Mouse (Mus musculus): ENCODE measurements at regions not wholly inside any gene's neighbourhood (a gene's known extent, or its start where the extent isn't known, plus 50 kb on each side); places are given as distances from the start of the nearest gene placed in this dataset.

- H3K27ac ChIP-seq, result no peak overlapping the region
- H3K36me3 ChIP-seq, result no peaks in the 10 kb centered on the region
- no peak overlapping the region for H3K4me3 ChIP-seq
- WGBS, result 78% methylated on average over 3 of the region's 3 CpGs
- H3K4me1 ChIP-seq, result no peaks in the 10 kb centered on the region
- no peak for DNase-seq (ENCODE audit: low spot score)
- H3K27me3 ChIP-seq (ENCODE audit: insufficient read depth, poor library complexity, severe bottlenecking), result no peaks in the 10 kb centered on the region
- H3K9me3 ChIP-seq, result no peaks in the 10 kb centered on the region
These were observed 483.3 kb downstream of the Sox2 start for GRCm38 (mm10) chr3:35133477-35133876.

DNA sequence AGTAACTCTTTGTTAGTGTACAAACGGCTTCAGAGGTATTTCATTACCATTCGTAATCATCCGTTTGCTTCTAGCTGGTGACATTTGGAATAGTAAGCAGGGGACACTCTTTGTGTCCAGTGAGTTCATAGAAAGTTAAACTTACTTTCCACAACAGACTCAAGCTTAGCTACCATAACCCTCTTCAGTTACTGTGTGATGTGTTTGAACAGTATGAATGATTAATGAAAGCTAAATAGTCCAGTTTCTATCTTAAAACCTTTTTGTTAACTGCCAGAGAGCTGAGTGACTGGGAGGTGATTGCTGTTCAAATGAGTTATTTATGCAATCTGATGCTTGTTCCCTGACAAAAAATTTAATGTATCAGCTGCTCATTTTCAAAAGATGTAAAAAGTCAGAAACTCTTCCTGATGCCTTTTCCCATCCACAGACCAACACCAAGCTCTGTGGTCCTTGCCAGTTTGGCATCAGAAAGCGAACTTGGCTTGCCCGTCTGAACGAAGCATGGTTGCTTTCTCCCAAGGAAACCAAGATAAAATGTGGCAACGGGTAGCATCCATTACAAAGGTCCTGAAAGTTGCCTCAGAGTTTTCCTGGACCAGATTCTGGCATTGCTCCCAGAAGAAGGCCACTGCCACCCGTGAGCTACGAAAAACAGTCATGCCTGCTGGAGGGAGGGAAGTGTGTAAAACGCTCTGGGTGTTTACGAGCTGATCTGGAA lies 491.5 kb downstream of the Sox2 start:
- H3K36me3 ChIP-seq, result no peaks in the 10 kb centered on the region
- H3K9me3 ChIP-seq, result no peaks in the 10 kb centered on the region
- DNase-seq (ENCODE audit: low spot score), result no peak
- no peaks in the 10 kb centered on the region for H3K4me1 ChIP-seq
- no peak overlapping the region for H3K27ac ChIP-seq
- 74% methylated on average over 11 of the region's 11 CpGs for WGBS
- no peaks in the 10 kb centered on the region for H3K27me3 ChIP-seq (ENCODE audit: insufficient read depth, poor library complexity, severe bottlenecking)
- no peak overlapping the region for H3K4me3 ChIP-seq

- no peaks in the 10 kb centered on the region for H3K36me3 ChIP-seq
- H3K4me3 ChIP-seq, result no peak overlapping the region
- WGBS, result 75% methylated on average over 2 of the region's 2 CpGs
- no peak overlapping the region for H3K27ac ChIP-seq
- no peak for DNase-seq (ENCODE audit: low spot score)
- no peaks in the 10 kb centered on the region for H3K4me1 ChIP-seq
- H3K27me3 ChIP-seq (ENCODE audit: insufficient read depth, poor library complexity, severe bottlenecking), result no peaks in the 10 kb centered on the region
- no peaks in the 10 kb centered on the region for H3K9me3 ChIP-seq
These were observed 492.5 kb downstream of the Sox2 start for GRCm38 (mm10) chr3:35142683-35143082.

DNA sequence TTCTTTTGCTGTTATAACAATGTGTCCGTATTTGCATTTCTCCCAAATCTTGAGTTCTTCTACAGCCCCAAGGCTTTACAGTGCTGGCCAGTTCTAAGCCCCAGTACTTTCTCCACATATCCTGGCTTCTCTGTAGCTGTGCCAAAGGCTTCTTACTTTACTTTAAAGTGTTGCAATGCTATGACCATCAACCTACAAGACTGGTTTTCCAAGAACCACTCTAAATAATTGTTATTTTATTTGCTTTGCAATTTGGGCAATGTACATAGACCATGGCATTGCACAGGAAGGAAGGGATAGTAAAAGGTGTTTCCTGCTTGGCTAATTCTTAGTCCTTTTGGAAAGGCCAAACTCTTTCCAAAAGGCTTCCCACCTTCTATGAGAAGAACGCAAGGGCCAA lies 495.4 kb downstream of the Sox2 start:
- no peak for DNase-seq (ENCODE audit: low spot score)
- 90% methylated on average over 2 of the region's 2 CpGs for WGBS
- Histone ChIP-seq H3K4me1 (no peaks in the 10 kb centered on the region), H3K36me3 (no peaks in the 10 kb centered on the region), H3K4me3 (no peak overlapping the region), H3K27ac (no peak overlapping the region), H3K9me3 (no peaks in the 10 kb centered on the region), H3K27me3 (ENCODE audit: insufficient read depth, poor library complexity, severe bottlenecking) (no peaks in the 10 kb centered on the region)

DNA sequence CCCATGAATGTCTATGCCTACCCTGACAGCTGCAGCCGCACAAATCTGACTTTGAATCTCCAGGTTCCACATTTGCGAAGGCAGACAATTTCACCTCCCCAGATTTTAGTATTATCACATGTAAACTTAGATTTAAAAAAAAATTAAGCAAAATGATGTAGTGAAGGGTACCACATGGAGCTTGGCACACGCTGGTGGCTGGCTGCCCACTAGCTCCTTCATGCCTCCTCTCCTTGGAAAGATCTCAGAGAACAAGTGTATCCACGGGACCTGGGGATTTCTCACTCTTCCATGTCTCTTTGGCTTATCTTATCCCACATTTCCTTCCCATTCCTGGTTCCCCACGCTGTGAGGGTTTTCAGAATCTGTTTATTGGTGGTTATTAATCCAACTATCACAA lies 496.5 kb downstream of the Sox2 start:
- H3K4me1 ChIP-seq, result no peaks in the 10 kb centered on the region

GRCm38 (mm10) chr3:35149251-35149691 lies 499.1 kb downstream of the Sox2 start:
- no peak overlapping the region for H3K4me3 ChIP-seq
- no peaks in the 10 kb centered on the region for H3K4me1 ChIP-seq
- no peaks in the 10 kb centered on the region for H3K9me3 ChIP-seq
- no peaks in the 10 kb centered on the region for H3K27me3 ChIP-seq (ENCODE audit: insufficient read depth, poor library complexity, severe bottlenecking)
- no peak for DNase-seq (ENCODE audit: low spot score)
- 66% methylated on average over 12 of the region's 12 CpGs for WGBS
- no peak overlapping the region for H3K27ac ChIP-seq
- no peaks in the 10 kb centered on the region for H3K36me3 ChIP-seq

More for the DNA sequence above, 496.5 kb downstream of the Sox2 start:
- Histone ChIP-seq H3K27ac (no peak overlapping the region), H3K4me3 (no peak overlapping the region), H3K36me3 (no peaks in the 10 kb centered on the region), H3K27me3 (ENCODE audit: insufficient read depth, poor library complexity, severe bottlenecking) (no peaks in the 10 kb centered on the region), H3K9me3 (no peaks in the 10 kb centered on the region)
- no peak for DNase-seq (ENCODE audit: low spot score)
- WGBS, result 78% methylated on average over 5 of the region's 5 CpGs

- Histone ChIP-seq H3K9me3 (no peaks in the 10 kb centered on the region), H3K36me3 (no peaks in the 10 kb centered on the region), H3K27ac (no peak overlapping the region), H3K4me3 (no peak overlapping the region), H3K4me1 (no peaks in the 10 kb centered on the region), H3K27me3 (ENCODE audit: insufficient read depth, poor library complexity, severe bottlenecking) (no peaks in the 10 kb centered on the region)
- 80% methylated on average over 7 of the region's 7 CpGs for WGBS
- DNase-seq (ENCODE audit: low spot score), result no peak
These were observed 502.0 kb downstream of the Sox2 start for GRCm38 (mm10) chr3:35152191-35152590.

DNA sequence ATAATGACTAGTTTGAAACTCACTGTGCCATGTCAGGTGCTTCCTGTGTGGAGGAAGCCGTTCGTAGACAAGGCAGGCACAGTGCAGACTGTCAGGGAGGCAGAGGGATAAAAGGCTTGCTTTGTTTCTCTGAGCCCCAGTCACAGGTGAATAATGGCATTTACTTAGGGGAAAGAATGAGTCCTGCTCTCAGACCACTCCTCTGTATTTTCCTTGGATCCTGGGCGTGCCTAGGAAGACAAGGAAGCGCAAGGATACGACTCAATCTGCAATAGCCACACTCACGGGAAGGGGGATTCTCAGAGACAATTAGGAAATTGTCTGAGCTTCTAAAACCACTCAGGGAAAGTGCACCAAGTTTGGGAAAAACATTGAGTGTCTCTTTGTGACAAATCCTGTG lies 504.1 kb downstream of the Sox2 start:
- no peaks in the 10 kb centered on the region for H3K9me3 ChIP-seq
- no peak for DNase-seq (ENCODE audit: low spot score)
- H3K4me1 ChIP-seq, result no peaks in the 10 kb centered on the region
- H3K36me3 ChIP-seq, result no peaks in the 10 kb centered on the region
- H3K27me3 ChIP-seq (ENCODE audit: insufficient read depth, poor library complexity, severe bottlenecking), result no peaks in the 10 kb centered on the region
- H3K4me3 ChIP-seq, result no peak overlapping the region
- WGBS, result 63% methylated on average over 6 of the region's 6 CpGs
- no peak overlapping the region for H3K27ac ChIP-seq

GRCm38 (mm10) chr3:35168676-35169075 lies 518.5 kb downstream of the Sox2 start:
- Histone ChIP-seq H3K4me1 (0 out of 2 replicates have a peak, but pooled peaks cover 4% of the 10 kb centered on the region), H3K36me3 (no peaks in the 10 kb centered on the region), H3K27me3 (ENCODE audit: insufficient read depth, poor library complexity, severe bottlenecking) (no peaks in the 10 kb centered on the region), H3K9me3 (no peaks in the 10 kb centered on the region), H3K4me3 (no peak overlapping the region), H3K27ac (no peak overlapping the region)
- WGBS, result 92% methylated on average over 1 of the region's 1 CpGs
- DNase-seq (ENCODE audit: low spot score), result no peak

GRCm38 (mm10) chr3:35178759-35179440 lies 528.7 kb downstream of the Sox2 start:
- WGBS, result 85% methylated on average over 12 of the region's 12 CpGs
- DNase-seq (ENCODE audit: low spot score), result no peak
- no peak overlapping the region for H3K4me3 ChIP-seq
- no peaks in the 10 kb centered on the region for H3K4me1 ChIP-seq
- no peaks in the 10 kb centered on the region for H3K27me3 ChIP-seq (ENCODE audit: insufficient read depth, poor library complexity, severe bottlenecking)
- H3K9me3 ChIP-seq, result no peaks in the 10 kb centered on the region
- no peaks in the 10 kb centered on the region for H3K36me3 ChIP-seq
- no peak overlapping the region for H3K27ac ChIP-seq

- WGBS, result 79% methylated on average over 5 of the region's 5 CpGs
- no peaks in the 10 kb centered on the region for H3K27me3 ChIP-seq (ENCODE audit: insufficient read depth, poor library complexity, severe bottlenecking)
- no peaks in the 10 kb centered on the region for H3K4me1 ChIP-seq
- H3K27ac ChIP-seq, result no peak overlapping the region
- DNase-seq (ENCODE audit: low spot score), result no peak
- no peak overlapping the region for H3K4me3 ChIP-seq
- no peaks in the 10 kb centered on the region for H3K9me3 ChIP-seq
- H3K36me3 ChIP-seq, result no peaks in the 10 kb centered on the region
These were observed 545.4 kb upstream of the Atp11b start for GRCm38 (mm10) chr3:35208526-35208925.

GRCm38 (mm10) chr3:35219394-35219793 lies 534.5 kb upstream of the Atp11b start:
- DNase-seq (ENCODE audit: low spot score), result no peak
- WGBS, result 82% methylated on average over 6 of the region's 6 CpGs
- no peak overlapping the region for H3K4me3 ChIP-seq

DNA sequence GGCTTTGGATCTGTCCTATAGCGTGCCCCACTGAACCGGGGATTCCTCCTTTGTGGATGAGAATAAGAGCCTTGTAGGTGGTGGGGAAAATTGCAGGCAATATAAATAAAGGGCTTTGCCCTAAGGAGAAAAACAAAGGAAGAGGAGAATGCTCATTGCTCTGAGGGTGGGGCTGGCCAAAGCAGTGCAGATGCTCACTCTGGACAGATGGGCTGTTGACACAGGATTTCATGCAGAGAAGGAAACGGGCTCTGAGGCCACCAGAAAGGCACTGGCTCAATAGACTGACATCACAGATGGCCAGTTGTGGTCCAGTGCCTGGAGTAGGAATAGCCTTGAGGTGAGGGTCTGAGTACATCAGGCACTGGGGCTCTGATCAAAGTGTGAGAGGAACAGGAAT lies 532.7 kb upstream of the Atp11b start:
- 71% methylated on average over 3 of the region's 3 CpGs for WGBS
- Histone ChIP-seq H3K4me1 (no peaks in the 10 kb centered on the region), H3K27ac (no peak overlapping the region), H3K27me3 (ENCODE audit: insufficient read depth, poor library complexity, severe bottlenecking) (peaks cover 5% of the 10 kb centered on the region), H3K9me3 (no peaks in the 10 kb centered on the region; the same call in 1 of the 2 replicates), H3K36me3 (no peaks in the 10 kb centered on the region), H3K4me3 (no peak overlapping the region)
- no peak for DNase-seq (ENCODE audit: low spot score)

More at GRCm38 (mm10) chr3:35219394-35219793, 534.5 kb upstream of the Atp11b start:
- Histone ChIP-seq H3K27ac (no peak overlapping the region), H3K4me1 (no peaks in the 10 kb centered on the region), H3K36me3 (no peaks in the 10 kb centered on the region), H3K27me3 (ENCODE audit: insufficient read depth, poor library complexity, severe bottlenecking) (no peaks in the 10 kb centered on the region), H3K9me3 (no peaks in the 10 kb centered on the region)

Measured in heart, embryonic 10.5 days (tissue).